Mouse (Mus musculus): ENCODE measurements around the gene Ksr1. TPM values are rescaled to one million over a fixed set of nuclear protein-coding genes. Genes with fewer than 3 reads are reported as not detected.

Gene Ksr1
- polyA plus RNA-seq (2012; rRNA removed) = 55.3 and 101 TPM in 2 replicates

- DNase-seq (ENCODE audit: low read depth, low spot score) = peak; percentile 83
- 1% methylated on average over 41 of the region's 42 CpGs for WGBS
Measured at GRCm38 (mm10) chr11:79146331-79146767, at the start of gene Ksr1. Ksr1 (minus strand) TSS chr11:79146407.

GRCm38 (mm10) chr11:79192176-79192575 is 46.0 kb upstream of the Ksr1 start:
- DNase-seq (ENCODE audit: low read depth, low spot score) = peak; percentile 19
- 81% methylated on average over 1 of the region's 1 CpGs for WGBS

- WGBS = 62% methylated on average over 4 of the region's 4 CpGs
- DNase-seq (ENCODE audit: low read depth, low spot score) = no peak
Measured at GRCm38 (mm10) chr11:79191214-79191613, 45.0 kb upstream of the Ksr1 start.

- DNase-seq (ENCODE audit: low read depth, low spot score) = no peak
- WGBS = 93% methylated on average over 2 of the region's 2 CpGs
Measured at GRCm38 (mm10) chr11:79190257-79190656, 44.0 kb upstream of the Ksr1 start.

GRCm38 (mm10) chr11:79188176-79188575 is 42.0 kb upstream of the Ksr1 start:
- WGBS = 16% methylated on average over 6 of the region's 6 CpGs
- peak; percentile 42 for DNase-seq (ENCODE audit: low read depth, low spot score)

- 70% methylated on average over 4 of the region's 4 CpGs for WGBS
- DNase-seq (ENCODE audit: low read depth, low spot score) = no peak
Measured at GRCm38 (mm10) chr11:79187291-79187690, 41.1 kb upstream of the Ksr1 start.

- 96% methylated on average over 6 of the region's 6 CpGs for WGBS
- no peak for DNase-seq (ENCODE audit: low read depth, low spot score)
Measured at GRCm38 (mm10) chr11:79185683-79186082, 39.5 kb upstream of the Ksr1 start.

- no peak for DNase-seq (ENCODE audit: low read depth, low spot score)
- WGBS = 86% methylated on average over 3 of the region's 3 CpGs
Measured at GRCm38 (mm10) chr11:79184126-79184888, 38.1 kb upstream of the Ksr1 start.

GRCm38 (mm10) chr11:79183400-79183799 is 37.2 kb upstream of the Ksr1 start:
- no peak for DNase-seq (ENCODE audit: low read depth, low spot score)
- WGBS = 62% methylated on average over 6 of the region's 6 CpGs

- WGBS = 62% methylated on average over 12 of the region's 12 CpGs
- no peak for DNase-seq (ENCODE audit: low read depth, low spot score)
Measured at GRCm38 (mm10) chr11:79182881-79183280, 36.7 kb upstream of the Ksr1 start.

- no peak for DNase-seq (ENCODE audit: low read depth, low spot score)
- WGBS = 94% methylated on average over 4 of the region's 4 CpGs
Measured at GRCm38 (mm10) chr11:79181914-79182313, 35.7 kb upstream of the Ksr1 start.

GRCm38 (mm10) chr11:79176687-79177086 is 30.5 kb upstream of the Ksr1 start:
- 72% methylated on average over 3 of the region's 3 CpGs for WGBS
- DNase-seq (ENCODE audit: low read depth, low spot score) = no peak

- DNase-seq (ENCODE audit: low read depth, low spot score) = no peak
- WGBS = 87% methylated on average over 7 of the region's 7 CpGs
Measured at GRCm38 (mm10) chr11:79172054-79172453, 25.8 kb upstream of the Ksr1 start.

- 49% methylated on average over 4 of the region's 4 CpGs for WGBS
- DNase-seq (ENCODE audit: low read depth, low spot score) = no peak
Measured at GRCm38 (mm10) chr11:79166582-79167300, 20.5 kb upstream of the Ksr1 start.

GRCm38 (mm10) chr11:79161077-79161758 is 15.0 kb upstream of the Ksr1 start:
- DNase-seq (ENCODE audit: low read depth, low spot score) = no peak
- WGBS = 89% methylated on average over 6 of the region's 6 CpGs

GRCm38 (mm10) chr11:79160127-79160526 is 13.9 kb upstream of the Ksr1 start:
- 97% methylated on average over 6 of the region's 6 CpGs for WGBS
- no peak for DNase-seq (ENCODE audit: low read depth, low spot score)

GRCm38 (mm10) chr11:79157729-79158128 is 11.5 kb upstream of the Ksr1 start:
- 47% methylated on average over 4 of the region's 4 CpGs for WGBS
- DNase-seq (ENCODE audit: low read depth, low spot score) = no peak

GRCm38 (mm10) chr11:79155348-79155747 is 9.1 kb upstream of the Ksr1 start:
- no peak for DNase-seq (ENCODE audit: low read depth, low spot score)
- 70% methylated on average over 6 of the region's 6 CpGs for WGBS

GRCm38 (mm10) chr11:79152696-79153095 is 6.5 kb upstream of the Ksr1 start:
- no peak for DNase-seq (ENCODE audit: low read depth, low spot score)
- 33% methylated on average over 5 of the region's 5 CpGs for WGBS

- 82% methylated on average over 7 of the region's 7 CpGs for WGBS
- DNase-seq (ENCODE audit: low read depth, low spot score) = no peak
Measured at GRCm38 (mm10) chr11:79151874-79152273, 5.7 kb upstream of the Ksr1 start.
